Mouse (Mus musculus) brain, adult 2 months (tissue): ENCODE measurements around the gene Ang.

Source experiments
- DNase-seq: peaks from one replicate; pipeline ENCODE4 v3.0.0; 2011; ENCODE audit warnings: low read depth, low spot score

Gene Ang

DNA sequence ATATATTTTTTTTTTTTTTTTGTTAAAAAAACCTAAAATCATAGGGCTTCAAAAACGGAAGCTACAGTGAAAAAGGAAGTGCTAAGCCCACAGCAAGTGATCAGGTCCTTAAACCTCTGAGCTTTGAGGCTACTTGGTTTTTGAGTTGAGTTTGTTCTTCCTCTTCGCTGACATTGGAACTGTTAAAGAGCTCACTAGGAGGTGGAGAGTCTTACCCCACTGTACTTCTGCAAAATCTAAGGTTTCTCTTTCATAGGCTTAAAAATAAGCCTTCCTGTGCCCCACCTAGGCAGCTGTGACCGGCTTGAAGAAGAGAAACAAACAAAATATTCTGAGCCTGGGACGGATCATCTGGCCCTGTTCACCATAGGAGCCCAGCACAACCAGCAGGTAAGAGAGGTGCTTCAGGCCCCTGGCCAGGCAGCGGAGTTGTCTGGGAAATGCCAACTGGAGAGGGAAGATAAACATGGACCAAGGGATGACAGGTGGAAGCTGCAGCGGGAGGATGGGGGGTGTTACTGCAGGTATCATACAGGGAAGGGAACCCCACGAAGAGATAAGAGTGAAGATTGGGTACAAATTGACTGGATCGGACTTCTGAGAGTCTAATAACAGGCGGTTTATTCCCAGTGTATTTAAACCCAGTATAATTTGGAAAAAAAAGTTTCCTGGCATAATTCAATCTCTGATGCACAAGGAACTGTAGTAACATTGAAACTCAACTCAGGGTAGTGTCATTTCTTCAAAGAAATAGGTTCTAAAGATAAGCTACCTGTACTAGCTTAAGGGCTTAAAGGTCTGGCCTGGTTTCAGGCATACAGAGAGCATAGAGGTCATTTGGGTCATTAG is 38.0 kb downstream of the Ang start:
- no peak for DNase-seq

- no peak for DNase-seq
Observed at GRCm38 (mm10) chr14:51129624-51129975, 38.6 kb downstream of the Ang start.

DNA sequence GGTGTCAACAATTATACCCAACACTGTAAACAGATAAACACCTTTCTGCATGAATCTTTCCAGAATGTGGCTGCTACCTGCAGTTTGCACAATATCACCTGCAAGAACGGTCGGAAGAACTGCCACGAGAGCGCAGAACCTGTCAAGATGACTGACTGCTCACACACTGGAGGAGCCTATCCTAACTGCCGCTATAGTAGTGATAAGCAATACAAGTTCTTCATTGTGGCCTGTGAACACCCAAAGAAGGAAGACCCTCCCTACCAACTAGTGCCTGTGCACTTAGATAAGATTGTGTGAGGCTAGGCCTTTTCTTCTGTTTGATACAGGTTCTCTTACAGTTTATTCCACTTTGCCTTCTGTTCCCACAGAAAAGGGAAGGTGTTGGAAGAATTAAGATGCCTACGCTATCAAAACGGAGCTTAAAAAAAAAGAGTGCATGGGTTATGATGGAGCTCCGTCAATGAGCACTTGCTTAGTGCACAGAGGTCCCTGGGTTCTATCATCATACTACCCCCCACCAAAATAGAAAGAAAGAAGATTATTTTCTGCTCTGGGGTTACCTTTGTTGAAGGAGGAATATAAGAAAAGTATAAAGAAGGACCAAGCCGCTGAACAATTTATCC is 39.5 kb downstream of the Ang start:
- DNase-seq, result no peak

- no peak for DNase-seq
Observed at GRCm38 (mm10) chr14:51131086-51131815, 40.3 kb downstream of the Ang start.

DNA sequence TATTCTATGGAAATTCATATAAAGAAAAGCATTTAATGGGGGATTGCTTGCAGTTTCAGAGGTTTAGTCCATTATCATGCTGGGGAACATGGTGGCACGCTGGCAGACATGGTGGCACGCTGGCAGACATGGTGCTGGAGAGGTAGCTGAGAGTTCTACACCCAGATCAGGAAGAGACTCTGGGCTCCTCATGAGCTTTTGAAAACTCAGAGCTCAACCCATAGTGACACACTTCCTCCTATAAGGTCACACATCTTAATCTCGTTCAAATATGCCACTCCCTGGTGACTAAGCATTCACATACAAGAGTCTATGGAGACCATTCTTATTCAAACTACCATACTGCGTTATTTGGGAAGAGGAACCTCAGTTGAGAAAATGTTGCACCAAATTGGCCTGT is 41.4 kb downstream of the Ang start:
- DNase-seq, result no peak

DNA sequence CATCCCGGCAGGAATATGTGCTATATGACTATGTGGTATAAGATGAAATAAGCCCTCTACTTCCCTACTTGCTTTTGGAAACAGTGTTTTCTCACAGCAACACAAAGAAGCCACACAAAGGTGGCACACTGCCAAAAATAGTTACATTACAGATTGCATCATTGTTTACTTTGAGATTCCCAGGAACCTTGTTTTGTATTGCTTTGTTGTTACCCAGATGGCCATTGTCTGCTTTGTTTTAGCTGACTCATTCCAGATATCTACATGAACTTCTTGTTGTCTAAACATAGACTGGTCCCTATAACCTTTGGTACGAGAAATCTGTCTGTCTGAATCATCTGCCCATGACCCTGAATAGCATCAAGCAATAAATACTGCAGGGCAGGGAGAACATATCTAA is 49.4 kb downstream of the Ang start:
- DNase-seq, result peak; percentile 70

DNA sequence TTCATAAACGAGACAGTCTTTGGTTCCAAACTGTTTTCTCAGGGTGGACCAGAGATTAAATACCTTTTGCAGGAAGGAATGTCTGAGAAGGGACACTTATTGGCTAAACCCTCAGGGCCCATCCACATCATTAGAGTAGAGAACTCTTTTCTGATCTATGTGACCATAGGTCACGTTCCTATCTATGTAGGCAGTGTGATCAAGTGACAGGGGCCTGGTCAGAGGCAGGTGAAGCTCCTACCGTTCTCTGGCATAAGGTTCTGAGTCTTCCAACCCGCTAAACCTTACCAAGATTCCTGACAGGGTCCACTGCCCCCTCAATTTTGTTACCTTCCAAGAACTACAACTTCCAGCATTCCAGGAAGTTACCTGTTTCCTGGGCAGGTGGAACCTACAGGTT is 51.2 kb downstream of the Ang start:
- no peak for DNase-seq

GRCm38 (mm10) chr14:51142568-51142967 is 51.6 kb downstream of the Ang start:
- DNase-seq, result no peak

GRCm38 (mm10) chr14:51143287-51143686 is 52.3 kb downstream of the Ang start:
- DNase-seq, result peak; percentile 88

GRCm38 (mm10) chr14:51143937-51144336 is 53.0 kb downstream of the Ang start:
- no peak for DNase-seq

- DNase-seq, result no peak
Observed at GRCm38 (mm10) chr14:51144451-51144850, 53.5 kb downstream of the Ang start.

DNA sequence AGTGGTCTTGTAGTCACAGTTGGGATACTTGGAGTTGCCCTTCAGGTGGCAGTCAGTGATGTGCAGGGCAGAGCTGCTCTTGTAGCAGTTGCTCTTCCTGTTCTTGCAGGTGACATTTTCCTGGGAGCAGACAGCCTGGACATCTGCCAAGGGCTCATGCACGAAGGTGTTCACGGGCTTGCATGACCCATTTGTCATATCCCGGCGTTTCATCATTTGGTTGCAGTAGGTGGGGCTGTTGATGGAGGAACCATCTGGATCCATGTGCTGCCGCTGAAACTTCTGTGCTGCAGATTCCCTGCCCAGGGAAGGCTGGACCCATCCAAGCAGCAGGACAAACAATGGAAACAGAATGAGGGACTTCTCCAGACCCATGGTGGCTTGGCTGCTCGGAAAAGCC is 54.6 kb downstream of the Ang start:
- DNase-seq, result peak; percentile 41

GRCm38 (mm10) chr14:51146685-51147084 is 55.7 kb downstream of the Ang start, which contains the start of gene Rnase1:
Rnase1 (minus strand) TSS chr14:51146785.
- DNase-seq, result no peak

- no peak for DNase-seq
Observed at GRCm38 (mm10) chr14:51148006-51148405, 57.1 kb downstream of the Ang start.

DNA sequence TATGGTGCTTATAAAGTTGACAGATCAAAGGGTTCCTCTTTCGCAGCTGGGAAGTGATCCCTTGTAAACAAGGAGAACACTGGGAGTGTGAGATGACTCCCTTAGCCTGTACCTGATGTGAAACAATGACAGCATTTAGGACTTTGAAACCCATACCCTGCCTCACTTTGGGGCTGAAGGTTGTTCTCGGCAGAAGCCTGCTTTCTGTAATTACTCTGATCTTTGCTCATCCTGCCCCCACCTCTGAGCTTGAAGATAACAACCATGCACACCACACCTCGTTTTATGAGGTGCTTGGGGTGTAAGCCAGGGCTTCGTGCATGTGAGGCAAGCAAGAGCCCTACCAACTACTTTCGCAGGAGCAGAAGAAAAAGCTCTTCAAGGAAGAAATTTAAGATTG is 58.2 kb downstream of the Ang start:
- DNase-seq, result no peak

GRCm38 (mm10) chr14:51150206-51150831 is 59.4 kb downstream of the Ang start:
- DNase-seq, result no peak
